34 mouse cellular contexts compared by ENCODE assay signal in genomic region chr6:105143870-105144269, GRCm38 (mm10).
DNase-seq lines count a peak whose midpoint lies in the region; ATAC-seq lines count a peak whose summit lies in the region.
"Had no signal": no experiment of that assay in that cellular context is flagged by ENCODE, and none has a peak within 500 bp of the region (broad histone marks: within the 10 kb centered on the region; RNA-seq: fewer than 3 reads in every experiment).

No protein-coding gene starts in this region.

- no peak overlapping the region for H3K27ac ChIP-seq in embryonic facial prominence, embryonic 10.5 days (replicated peaks)
- H3K27ac ChIP-seq: embryonic facial prominence, embryonic 13.5 days; forebrain, embryonic 10.5 days; gastrocnemius, adult 2 months; hindbrain, embryonic 14.5 days; liver, embryonic 12.5 days; midbrain, embryonic 13.5 days; stomach, embryonic 15.5 days had no signal

- peak; percentile 73 for ATAC-seq in frontal cortex, adult (ENCODE audit: low TSS enrichment)
- ATAC-seq: forebrain, postnatal 0 days; inflammation-experienced regulatory T-cells, adult 6 months; liver, embryonic 12.5 days; liver, postnatal 0 days; midbrain, embryonic 13.5 days; Patski had no signal

- H3K36me3 ChIP-seq in embryonic facial prominence, embryonic 10.5 days (replicated peaks), result no peaks in the 10 kb centered on the region
- H3K36me3 ChIP-seq: embryonic facial prominence, embryonic 13.5 days; forebrain, embryonic 10.5 days; G1E; heart, embryonic 12.5 days; liver, embryonic 12.5 days; midbrain, embryonic 13.5 days; stomach, embryonic 15.5 days had no signal

- WGBS in embryonic facial prominence, embryonic 10.5 days, result 89% methylated on average over 1 of the region's 1 CpGs

- H3K4me3 ChIP-seq in embryonic facial prominence, embryonic 10.5 days, result no peak overlapping the region
- H3K4me3 ChIP-seq: embryonic facial prominence, embryonic 13.5 days; forebrain, embryonic 10.5 days; gastrocnemius, adult 2 months; heart, embryonic 12.5 days; liver, embryonic 12.5 days; megakaryocyte, embryonic 14.5 days; midbrain, embryonic 13.5 days; stomach, embryonic 15.5 days had no signal

- H3K27me3 ChIP-seq in embryonic facial prominence, embryonic 10.5 days (replicated peaks; ENCODE audit: low read depth, poor library complexity, severe bottlenecking), result no peaks in the 10 kb centered on the region
- H3K27me3 ChIP-seq: embryonic facial prominence, embryonic 13.5 days; heart, embryonic 12.5 days; liver, embryonic 12.5 days; megakaryocyte, embryonic 14.5 days; midbrain, embryonic 13.5 days; Patski; stomach, embryonic 15.5 days had no signal

- intact Hi-C loops in left cerebral cortex, postnatal 14 days (cut with DNase I), result no loop called here

- no peak for DNase-seq in frontal cortex, postnatal 25 days (ENCODE audit: low spot score in 2 of 2)
- peak; percentile 52 to 53 for DNase-seq in right cerebral cortex, adult 2 months (ENCODE audit: low spot score in 2 of 2)
- DNase-seq in right cerebral cortex, postnatal 4 days, result no peak
- peak; percentile 13 to 40 for DNase-seq in left cerebral cortex, postnatal 14 days (ENCODE audit: low spot score in 2 of 2)
- peak; percentile 71 for DNase-seq in telencephalon, adult 2 months (ENCODE audit: low read depth, low spot score)
- DNase-seq in embryonic facial prominence, embryonic 10.5 days (ENCODE audit: low spot score), result no peak
- DNase-seq in urinary bladder, adult 18-20 months (ENCODE audit: low spot score in 2 of 2), result no peak
- DNase-seq: adrenal gland, postnatal 10 days; cerebellum, adult 11-12 months; cerebellum, adult 9-11 months; embryo, embryonic 11 days; forebrain, postnatal 0 days; gastrocnemius, adult 2 months; gastrocnemius, postnatal 36 days; heart, adult 18-20 months; heart, postnatal 4 days; kidney, adult 11 months; kidney, postnatal 36 days; liver, postnatal 0 days; lung, postnatal 4 days; retina, postnatal 1 day; thymus, postnatal 25 days had no signal

- no peaks in the 10 kb centered on the region for H3K4me1 ChIP-seq in embryonic facial prominence, embryonic 10.5 days
- H3K4me1 ChIP-seq: embryonic facial prominence, embryonic 13.5 days; forebrain, embryonic 10.5 days; heart, embryonic 12.5 days; liver, embryonic 12.5 days; megakaryocyte, embryonic 14.5 days; midbrain, embryonic 13.5 days; stomach, embryonic 15.5 days had no signal

- no peaks in the 10 kb centered on the region for H3K9me3 ChIP-seq in embryonic facial prominence, embryonic 10.5 days
- H3K9me3 ChIP-seq: embryonic facial prominence, embryonic 13.5 days; forebrain, embryonic 10.5 days; G1E; heart, embryonic 12.5 days; liver, embryonic 12.5 days; megakaryocyte, embryonic 14.5 days; midbrain, embryonic 13.5 days; stomach, embryonic 15.5 days had no signal

Comparison
In these comparisons a context has a peak if more than half of its experiments do, and no peak if none do; other contexts are left out.
1. DNase-seq: peak in right cerebral cortex, adult 2 months (2 of 2), left cerebral cortex, postnatal 14 days (2 of 2) and telencephalon, adult 2 months (single experiment); none in frontal cortex, postnatal 25 days (0 of 2), right cerebral cortex, postnatal 4 days (single experiment), embryonic facial prominence, embryonic 10.5 days (single experiment) and urinary bladder, adult 18-20 months (0 of 2).